Mouse (Mus musculus): Measurements from ENCODE around the gene Nfib. TPM values are rescaled to one million over a fixed set of nuclear protein-coding genes. Genes with fewer than 3 reads are reported as not detected.

The Nfib gene
- total and polyA plus RNA-seq, 3 experiments: 0.16 TPM; not detected in 2

GRCm38 (mm10) chr4:82396003-82396402, 309.5 kb downstream of the Nfib start:
- no peak overlapping the region for H3K4me3 ChIP-seq (ENCODE audit: low read depth, low read length)
- no peaks in the 10 kb centered on the region for H3K27me3 ChIP-seq (ENCODE audit: insufficient read depth, low read length)
- ATAC-seq (ENCODE audit: extremely low read depth, insufficient number of reproducible peaks, low FRiP score, poor library complexity, severe bottlenecking) (no peak), DNase-seq (ENCODE audit: low spot score) (no peak)
- no peaks in the 10 kb centered on the region for H3K36me3 ChIP-seq (replicated peaks)
- no peaks in the 10 kb centered on the region for H3K4me1 ChIP-seq (ENCODE audit: insufficient read depth, low read depth, low read length)
- peaks cover 25% of the 10 kb centered on the region for H3K9me3 ChIP-seq (replicated peaks)
- TF ChIP-seq GATA2 (IDR thresholded peaks at IDR 0.05; ENCODE audit: borderline replicate concordance, low read depth, low read length) (no peak), GATA1 (IDR thresholded peaks at IDR 0.05; ENCODE audit: borderline replicate concordance, low read length) (no peak), CTCF (IDR thresholded peaks at IDR 0.05; ENCODE audit: low read depth, low read length) (no peak), TAL1 (conservative IDR thresholded peaks at IDR 0.05; ENCODE audit: low read depth, low read length) (no peak), POLR2AphosphoS5 (IDR thresholded peaks at IDR 0.05; ENCODE audit: insufficient replicate concordance, low read depth, low read length) (no peak)

DNA sequence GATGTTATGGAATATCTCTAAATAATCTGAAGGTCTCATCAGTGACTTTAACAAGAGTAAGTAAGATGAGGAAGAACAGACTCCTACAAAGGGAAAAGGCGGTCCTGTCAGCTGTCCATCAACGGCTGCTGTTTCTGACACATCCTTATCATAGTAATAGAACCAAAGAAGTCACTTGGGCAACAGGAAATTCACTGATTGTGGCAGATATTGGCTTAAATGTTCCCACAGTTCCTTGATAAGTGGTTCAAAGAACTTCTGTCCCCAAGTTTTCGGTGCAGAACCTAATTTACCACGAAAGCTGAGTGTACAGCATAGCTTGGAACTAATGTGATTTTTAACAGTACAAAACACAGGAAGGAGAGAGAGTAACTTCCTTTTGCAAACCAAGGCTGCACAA, 311.2 kb downstream of the Nfib start:
- no peak for DNase-seq (ENCODE audit: low spot score)
- no peak for ATAC-seq (ENCODE audit: extremely low read depth, insufficient number of reproducible peaks, low FRiP score, poor library complexity, severe bottlenecking)
- H3K9me3 ChIP-seq (replicated peaks): peaks cover 21% of the 10 kb centered on the region
- H3K36me3 ChIP-seq (replicated peaks): no peaks in the 10 kb centered on the region
- TF ChIP-seq TAL1 (conservative IDR thresholded peaks at IDR 0.05; ENCODE audit: low read depth, low read length) (no peak), POLR2AphosphoS5 (IDR thresholded peaks at IDR 0.05; ENCODE audit: insufficient replicate concordance, low read depth, low read length) (no peak), GATA2 (IDR thresholded peaks at IDR 0.05; ENCODE audit: borderline replicate concordance, low read depth, low read length) (no peak), GATA1 (IDR thresholded peaks at IDR 0.05; ENCODE audit: borderline replicate concordance, low read length) (no peak), CTCF (IDR thresholded peaks at IDR 0.05; ENCODE audit: low read depth, low read length) (no peak)
- no peak overlapping the region for H3K4me3 ChIP-seq (ENCODE audit: low read depth, low read length)
- no peaks in the 10 kb centered on the region for H3K27me3 ChIP-seq (ENCODE audit: insufficient read depth, low read length)
- H3K4me1 ChIP-seq (ENCODE audit: insufficient read depth, low read depth, low read length): no peaks in the 10 kb centered on the region

DNA sequence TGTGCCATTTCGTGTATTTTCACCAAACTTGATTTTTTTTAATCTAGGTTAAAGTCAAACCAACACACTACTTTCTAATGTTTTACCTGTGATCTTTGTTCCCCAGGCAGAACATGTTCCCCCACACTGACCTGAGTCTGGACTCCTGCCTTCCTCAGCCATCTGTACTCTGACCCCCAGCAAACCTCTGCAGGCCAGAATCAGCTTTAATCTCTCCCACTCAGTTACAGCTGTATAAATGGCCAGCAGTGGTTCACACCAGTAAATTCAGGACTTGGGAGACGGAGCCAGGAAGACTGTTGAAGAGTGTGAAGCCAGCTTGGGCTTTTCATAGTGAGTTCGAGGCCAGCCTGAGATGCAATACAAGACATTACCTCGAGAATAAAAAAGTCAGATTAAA, 312.5 kb downstream of the Nfib start:
- H3K27me3 ChIP-seq (ENCODE audit: insufficient read depth, low read length): no peaks in the 10 kb centered on the region
- no peak for DNase-seq (ENCODE audit: low spot score)
- H3K4me3 ChIP-seq (ENCODE audit: low read depth, low read length): no peak overlapping the region
- no peaks in the 10 kb centered on the region for H3K4me1 ChIP-seq (ENCODE audit: insufficient read depth, low read depth, low read length)
- no peak for ATAC-seq (ENCODE audit: extremely low read depth, insufficient number of reproducible peaks, low FRiP score, poor library complexity, severe bottlenecking)
- H3K9me3 ChIP-seq (replicated peaks): peaks cover 27% of the 10 kb centered on the region
- TF ChIP-seq POLR2AphosphoS5 (IDR thresholded peaks at IDR 0.05; ENCODE audit: insufficient replicate concordance, low read depth, low read length): no peak
- no peak for TF ChIP-seq GATA1 (IDR thresholded peaks at IDR 0.05; ENCODE audit: borderline replicate concordance, low read length)
- no peak for TF ChIP-seq TAL1 (conservative IDR thresholded peaks at IDR 0.05; ENCODE audit: low read depth, low read length)
- no peak for TF ChIP-seq CTCF (IDR thresholded peaks at IDR 0.05; ENCODE audit: low read depth, low read length)
- no peak for TF ChIP-seq GATA2 (IDR thresholded peaks at IDR 0.05; ENCODE audit: borderline replicate concordance, low read depth, low read length)
- no peaks in the 10 kb centered on the region for H3K36me3 ChIP-seq (replicated peaks)

GRCm38 (mm10) chr4:82392496-82392895, 313.1 kb downstream of the Nfib start:
- H3K27me3 ChIP-seq (ENCODE audit: insufficient read depth, low read length): no peaks in the 10 kb centered on the region
- DNase-seq (ENCODE audit: low spot score) (no peak), ATAC-seq (ENCODE audit: extremely low read depth, insufficient number of reproducible peaks, low FRiP score, poor library complexity, severe bottlenecking) (no peak)
- TF ChIP-seq CTCF (IDR thresholded peaks at IDR 0.05; ENCODE audit: low read depth, low read length) (no peak), TAL1 (conservative IDR thresholded peaks at IDR 0.05; ENCODE audit: low read depth, low read length) (no peak), POLR2AphosphoS5 (IDR thresholded peaks at IDR 0.05; ENCODE audit: insufficient replicate concordance, low read depth, low read length) (no peak), GATA1 (IDR thresholded peaks at IDR 0.05; ENCODE audit: borderline replicate concordance, low read length) (no peak), GATA2 (IDR thresholded peaks at IDR 0.05; ENCODE audit: borderline replicate concordance, low read depth, low read length) (no peak)
- H3K4me3 ChIP-seq (ENCODE audit: low read depth, low read length): no peak overlapping the region
- no peaks in the 10 kb centered on the region for H3K4me1 ChIP-seq (ENCODE audit: insufficient read depth, low read depth, low read length)
- H3K36me3 ChIP-seq (replicated peaks): no peaks in the 10 kb centered on the region
- H3K9me3 ChIP-seq (replicated peaks): peaks cover 28% of the 10 kb centered on the region

DNA sequence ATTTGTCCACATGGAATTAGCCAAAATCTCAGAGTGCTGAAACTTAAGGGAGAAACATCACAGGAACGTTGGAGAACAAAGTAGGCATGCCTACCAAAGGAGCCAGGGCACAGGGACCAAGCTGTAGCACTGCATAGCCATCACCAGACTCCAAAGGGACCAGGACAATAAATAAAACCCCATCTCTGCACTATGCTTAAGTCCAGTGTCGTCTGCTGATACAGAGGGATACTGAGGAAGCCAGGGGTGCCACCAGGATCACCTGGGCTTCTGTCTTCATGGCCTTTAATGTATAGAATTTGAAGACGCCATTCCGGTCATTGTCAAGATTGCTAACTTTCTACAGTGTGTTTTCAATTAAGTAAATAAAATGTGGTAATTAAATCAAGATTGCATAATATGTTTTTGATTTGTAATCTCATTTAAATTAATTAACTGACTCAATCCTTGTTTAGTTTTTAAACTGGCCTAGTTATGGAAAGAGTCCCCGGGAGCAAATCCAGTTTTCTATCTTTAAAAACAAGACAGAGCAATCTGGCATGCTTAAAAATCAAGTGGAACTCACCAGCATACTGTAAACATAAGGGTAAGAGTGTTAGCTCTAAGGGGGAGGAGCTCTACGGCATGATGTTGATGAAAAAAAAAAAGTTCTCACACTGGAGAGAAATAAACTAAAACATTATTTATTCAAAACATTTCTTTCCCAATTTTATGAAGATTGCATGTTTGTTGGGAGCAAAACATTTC, 313.7 kb downstream of the Nfib start:
- DNase-seq (ENCODE audit: low spot score) (no peak), ATAC-seq (ENCODE audit: extremely low read depth, insufficient number of reproducible peaks, low FRiP score, poor library complexity, severe bottlenecking) (no peak)
- TF ChIP-seq TAL1 (conservative IDR thresholded peaks at IDR 0.05; ENCODE audit: low read depth, low read length) (no peak), GATA1 (IDR thresholded peaks at IDR 0.05; ENCODE audit: borderline replicate concordance, low read length) (no peak), GATA2 (IDR thresholded peaks at IDR 0.05; ENCODE audit: borderline replicate concordance, low read depth, low read length) (no peak), CTCF (IDR thresholded peaks at IDR 0.05; ENCODE audit: low read depth, low read length) (no peak), POLR2AphosphoS5 (IDR thresholded peaks at IDR 0.05; ENCODE audit: insufficient replicate concordance, low read depth, low read length) (no peak)
- Histone ChIP-seq H3K27me3 (ENCODE audit: insufficient read depth, low read length) (no peaks in the 10 kb centered on the region), H3K36me3 (replicated peaks) (no peaks in the 10 kb centered on the region), H3K4me3 (ENCODE audit: low read depth, low read length) (no peak overlapping the region), H3K9me3 (replicated peaks) (peaks cover 29% of the 10 kb centered on the region), H3K4me1 (ENCODE audit: insufficient read depth, low read depth, low read length) (no peaks in the 10 kb centered on the region)

GRCm38 (mm10) chr4:82390545-82390944, 315.0 kb downstream of the Nfib start:
- Histone ChIP-seq H3K9me3 (replicated peaks) (peaks cover 29% of the 10 kb centered on the region), H3K36me3 (replicated peaks) (no peaks in the 10 kb centered on the region), H3K4me3 (ENCODE audit: low read depth, low read length) (no peak overlapping the region), H3K4me1 (ENCODE audit: insufficient read depth, low read depth, low read length) (no peaks in the 10 kb centered on the region), H3K27me3 (ENCODE audit: insufficient read depth, low read length) (no peaks in the 10 kb centered on the region)
- DNase-seq (ENCODE audit: low spot score): no peak
- TF ChIP-seq GATA2 (IDR thresholded peaks at IDR 0.05; ENCODE audit: borderline replicate concordance, low read depth, low read length) (no peak), GATA1 (IDR thresholded peaks at IDR 0.05; ENCODE audit: borderline replicate concordance, low read length) (no peak), POLR2AphosphoS5 (IDR thresholded peaks at IDR 0.05; ENCODE audit: insufficient replicate concordance, low read depth, low read length) (no peak)
- no peak for ATAC-seq (ENCODE audit: extremely low read depth, insufficient number of reproducible peaks, low FRiP score, poor library complexity, severe bottlenecking)

Data from G1E (cell line).